Mouse (Mus musculus) embryonic fibroblast, embryonic 13.5 days (primary cell): ENCODE results near the gene Gm9747.

Experiments used
- CTCF ChIP-seq: IDR thresholded peaks from 2 replicates; pipeline ENCODE4 v1.5.1; 2011; ENCODE audit warnings: mild to moderate bottlenecking, control low read depth, low read length, moderate library complexity, borderline replicate concordance; ENCODE audit not compliant: insufficient read depth
- POLR2A ChIP-seq: IDR thresholded peaks from 2 replicates; pipeline ENCODE4 v1.6.1; 2011; ENCODE audit warnings: low read depth, mild to moderate bottlenecking, control low read depth, low read length, moderate library complexity

- TF ChIP-seq POLR2A (no peak; the same call in 1 of the 2 replicates), CTCF (no peak)
Observed at GRCm38 (mm10) chr1:82284403-82284802, 51.5 kb downstream of the Gm9747 start.
